Mouse (Mus musculus) CD4-positive, CD25-positive, alpha-beta regulatory T cell, adult 4 months (primary cell): Measurements from ENCODE around the gene Gripap1. TPM values are rescaled to one million over a fixed set of nuclear protein-coding genes. Genes with fewer than 3 reads are reported as not detected.

Experiments used
- ATAC-seq: one replicate; pipeline ENCODE4 v1.8.0; 2017
- polyA plus RNA-seq, 2 experiments: library from polyadenylated mRNA; unstranded; fragments of 100-300 nt; shearing (Covaris generic); gene quantifications; one replicate each; pipeline ENCODE4 v1.2.1; 2017

Gripap1 gene
- polyA plus RNA-seq, result 10 to 100 TPM; 58.7 to 98.2 TPM

GRCm38 (mm10) chrX:7789542-7790136 lies at the start of gene Gripap1:
Gripap1 (plus strand) TSS chrX:7789765.
- peak; percentile 97 for ATAC-seq

- no peak for ATAC-seq
These were observed 49.3 kb upstream of the Gripap1 start for GRCm38 (mm10) chrX:7740082-7740819.

- no peak for ATAC-seq
These were observed 48.5 kb upstream of the Gripap1 start for GRCm38 (mm10) chrX:7741103-7741502.

- ATAC-seq, result no peak
These were observed 46.1 kb upstream of the Gripap1 start for GRCm38 (mm10) chrX:7743470-7743869.

GRCm38 (mm10) chrX:7744940-7745339 lies 44.6 kb upstream of the Gripap1 start:
- no peak for ATAC-seq

GRCm38 (mm10) chrX:7745429-7745828 lies 44.1 kb upstream of the Gripap1 start:
- ATAC-seq, result no peak

- no peak for ATAC-seq
These were observed 39.0 kb upstream of the Gripap1 start, which contains the start of gene Ccdc120 for GRCm38 (mm10) chrX:7750432-7751116. Ccdc120 (minus strand) TSS chrX:7750905.

GRCm38 (mm10) chrX:7753627-7754026 lies 35.9 kb upstream of the Gripap1 start:
- peak; percentile 49 for ATAC-seq

- peak; percentile 94 for ATAC-seq
These were observed 27.2 kb upstream of the Gripap1 start, which contains the start of gene Tfe3 for GRCm38 (mm10) chrX:7762137-7762920. Tfe3 (plus strand) TSS chrX:7762560.

- ATAC-seq, result peak; percentile 11
These were observed 26.7 kb upstream of the Gripap1 start for GRCm38 (mm10) chrX:7762921-7763197.

GRCm38 (mm10) chrX:7763631-7764393 lies 25.8 kb upstream of the Gripap1 start:
- no peak for ATAC-seq

- no peak for ATAC-seq
These were observed 24.8 kb upstream of the Gripap1 start for GRCm38 (mm10) chrX:7764657-7765280.

- ATAC-seq, result no peak
These were observed 24.3 kb upstream of the Gripap1 start for GRCm38 (mm10) chrX:7765281-7765670.

- no peak for ATAC-seq
These were observed 23.8 kb upstream of the Gripap1 start for GRCm38 (mm10) chrX:7765764-7766163.

GRCm38 (mm10) chrX:7769302-7770017 lies 20.1 kb upstream of the Gripap1 start:
- no peak for ATAC-seq

- ATAC-seq, result no peak
These were observed 16.8 kb upstream of the Gripap1 start for GRCm38 (mm10) chrX:7772766-7773165.

- ATAC-seq, result no peak
These were observed 13.9 kb upstream of the Gripap1 start for GRCm38 (mm10) chrX:7775501-7776205.

- ATAC-seq, result peak; percentile 63
These were observed 13.1 kb upstream of the Gripap1 start for GRCm38 (mm10) chrX:7776329-7777082.

GRCm38 (mm10) chrX:7778450-7779244 lies 10.9 kb upstream of the Gripap1 start:
- no peak for ATAC-seq
